Mouse (Mus musculus) ES-E14 (cell line): Measurements from ENCODE around the gene Ucp3.

ENCODE experiments used
- HCFC1 ChIP-seq: IDR thresholded peaks from 2 replicates; pipeline ENCODE4 v1.6.1; 2012; ENCODE audit warnings: low read length, inconsistent platforms, borderline replicate concordance; ENCODE audit not compliant: insufficient read depth
- MAFK ChIP-seq: IDR thresholded peaks from 2 replicates; pipeline ENCODE4 v1.6.1; 2014; ENCODE audit warnings: mild to moderate bottlenecking, low read depth, low read length, inconsistent platforms; ENCODE audit not compliant: insufficient read depth
- ZC3H11A ChIP-seq: IDR thresholded peaks from 2 replicates; pipeline ENCODE4 v1.6.1; 2012; ENCODE audit warnings: low read depth, mild to moderate bottlenecking, inconsistent platforms, low read length, borderline replicate concordance

DNA sequence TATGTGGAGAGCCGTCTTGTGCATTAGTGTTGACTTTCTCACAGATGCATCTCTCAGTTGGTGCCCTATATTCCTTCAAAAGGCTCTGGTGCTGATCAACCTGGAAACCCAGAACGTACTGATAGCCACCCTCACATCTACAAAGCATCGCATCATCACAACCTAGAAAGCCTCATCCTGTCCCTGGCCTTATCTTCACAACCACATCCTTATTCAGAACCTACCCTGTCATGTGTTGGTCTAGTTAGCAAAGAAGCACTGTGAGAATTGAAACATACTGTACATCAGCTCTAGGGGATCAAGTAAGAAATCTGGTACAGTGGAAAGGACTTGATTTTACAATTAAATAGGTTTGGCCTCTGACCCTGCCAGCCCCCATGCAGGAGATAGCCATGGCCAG lies 23.8 kb upstream of the Ucp3 start:
- no peak for TF ChIP-seq ZC3H11A
- TF ChIP-seq HCFC1: no peak
- no peak for TF ChIP-seq MAFK
